Mouse (Mus musculus): Measurements from ENCODE around the gene C2cd2l.

- TF ChIP-seq CTCF (IDR thresholded peaks at IDR 0.05; ENCODE audit: control insufficient read depth, insufficient read depth, insufficient replicate concordance, low read depth, low read length) (no peak), POLR2A (IDR thresholded peaks at IDR 0.05; ENCODE audit: control insufficient read depth, low read depth, low read length) (no peak)
Measured at GRCm38 (mm10) chr9:44310750-44311135, 9.3 kb downstream of the C2cd2l start.
